Mouse (Mus musculus) gastrocnemius, postnatal 4 days (tissue): ENCODE measurements around the gene Bcor. TPM values are rescaled to one million over a fixed set of nuclear protein-coding genes. Genes with fewer than 3 reads are reported as not detected.

Source experiments
- DNase-seq, 2 experiments: peaks; one replicate each; pipeline ENCODE4 v3.0.0; 2021 to 2022; ENCODE audit warnings: low spot score in 2 of 2, mixed read lengths in 2 of 2
- total RNA-seq, 2 experiments: library from RNA; stranded (reverse); gene quantifications; 2 replicates each; pipeline ENCODE4 v1.2.3; 2021

Gene Bcor
- total RNA-seq, 2 experiments from 2014 or later, result 38.1 to 38.7 TPM

DNA sequence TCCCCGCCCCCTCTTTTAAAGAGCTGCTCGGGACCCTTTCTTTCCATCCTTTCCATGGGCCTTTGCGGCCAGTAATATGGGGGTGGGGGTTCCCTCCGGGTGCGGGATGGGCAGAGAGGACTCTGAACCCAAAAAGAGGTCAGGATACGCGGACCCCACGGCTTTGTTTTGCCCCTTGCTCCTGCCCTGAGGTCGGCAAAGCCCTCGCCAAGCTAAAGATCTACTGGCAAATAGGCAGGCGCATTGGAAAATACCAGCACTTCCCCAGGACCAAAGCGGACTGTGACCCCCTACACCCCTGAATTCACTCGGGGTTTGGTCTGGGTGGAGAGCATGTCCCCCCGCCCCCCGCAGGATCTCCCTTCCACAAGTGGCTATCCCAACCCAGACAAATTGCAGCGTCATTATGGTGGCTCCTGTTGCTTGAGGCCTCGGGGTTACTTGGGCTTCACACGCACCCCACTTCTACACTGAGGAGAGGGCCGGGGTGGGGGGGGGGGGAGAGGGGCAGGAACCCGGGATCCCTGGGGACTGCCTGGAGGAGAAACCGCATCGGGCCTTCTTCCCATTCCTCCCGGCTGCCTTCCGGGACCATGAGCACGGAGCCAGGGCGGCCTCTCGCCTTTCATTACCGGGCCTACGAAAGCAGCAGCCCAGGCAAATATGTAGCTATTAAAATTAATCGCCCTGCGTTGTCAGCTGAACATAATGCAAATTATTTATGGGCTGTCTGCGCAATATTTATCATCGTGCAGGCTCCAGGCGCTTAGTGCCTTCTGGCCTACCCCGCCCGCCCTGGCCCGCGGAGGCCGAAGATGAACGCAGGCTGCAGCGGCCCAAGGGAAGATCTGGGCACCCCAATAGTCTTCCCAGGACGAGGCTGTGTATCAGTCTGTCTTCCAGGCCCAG lies 7.9 kb downstream of the Bcor start:
- DNase-seq, result peak in 1 of 2 experiments; percentile 6

DNA sequence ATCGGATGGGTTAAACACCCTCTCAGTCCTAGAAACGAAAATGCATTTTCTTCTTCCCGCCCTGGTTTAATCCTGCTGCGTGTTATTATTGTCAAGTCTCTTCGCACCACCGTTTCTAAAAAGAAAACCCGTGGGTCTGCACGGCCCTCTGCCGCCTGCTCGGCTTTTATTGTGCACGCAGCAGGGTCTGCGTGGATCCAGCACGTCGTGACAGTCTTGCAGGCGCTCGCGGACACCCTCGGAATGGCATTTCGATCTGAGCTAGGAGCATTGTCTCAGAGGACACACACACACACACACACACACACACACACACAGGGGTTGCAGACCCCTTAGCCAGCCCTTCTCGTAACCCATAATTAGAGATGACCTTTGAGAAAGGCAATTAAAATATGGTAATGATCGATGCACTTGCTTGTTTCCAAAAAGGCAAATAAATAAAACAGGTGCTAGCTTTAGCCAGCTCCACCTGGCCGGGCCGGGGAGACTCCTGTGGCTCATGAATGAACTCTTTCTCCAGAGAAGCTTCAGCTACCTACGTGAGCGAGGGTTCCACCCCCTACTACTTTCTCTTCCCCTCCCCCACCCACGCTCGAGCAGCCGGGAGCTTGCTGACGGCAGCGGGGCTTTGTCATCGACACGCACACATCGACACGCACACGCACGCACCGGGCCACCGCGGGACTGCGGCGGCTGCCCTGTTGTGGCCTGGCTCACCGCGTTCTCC lies 8.7 kb downstream of the Bcor start:
- DNase-seq, result peak in 1 of 2 experiments; percentile 7

DNA sequence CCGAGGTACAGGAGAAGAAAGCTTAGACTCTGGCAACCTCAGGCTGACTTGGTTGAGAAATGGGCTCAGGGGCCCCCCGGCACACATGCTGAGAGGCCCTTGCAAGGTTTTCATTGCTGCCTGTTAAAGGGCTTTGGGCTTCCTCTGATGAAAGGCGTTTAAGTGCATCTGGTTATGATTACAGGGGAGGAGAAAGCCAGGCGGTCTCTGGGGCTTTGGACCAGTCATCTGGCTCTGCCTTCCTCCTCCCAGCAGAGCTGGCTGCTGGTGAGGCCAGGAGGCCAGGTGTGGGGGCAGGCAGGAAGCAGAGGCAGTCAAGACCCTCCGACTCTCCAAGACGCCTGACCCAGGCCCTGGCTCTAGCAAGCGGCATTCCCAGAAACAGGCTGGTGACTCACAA lies 9.7 kb downstream of the Bcor start:
- DNase-seq, result no peak

DNA sequence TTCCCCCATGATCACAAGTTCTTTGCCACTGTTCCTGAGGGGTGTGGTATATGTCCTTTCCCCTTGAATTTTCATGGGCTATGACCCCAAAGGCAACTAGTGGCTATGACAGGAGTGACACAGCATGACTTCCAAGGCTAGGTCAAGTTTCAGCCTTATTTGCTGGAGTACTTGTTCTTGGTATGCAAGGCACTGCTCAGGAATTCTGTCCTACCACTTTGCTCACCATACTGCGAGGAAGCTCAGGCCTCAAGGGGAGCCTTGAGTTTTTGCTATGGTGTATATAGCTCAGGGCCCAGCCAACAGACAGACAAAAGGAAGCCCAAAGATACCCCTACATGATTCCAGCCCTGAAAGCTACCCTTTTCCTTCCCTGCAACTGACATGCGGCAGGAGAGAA lies 13.9 kb downstream of the Bcor start:
- DNase-seq, result no peak

DNA sequence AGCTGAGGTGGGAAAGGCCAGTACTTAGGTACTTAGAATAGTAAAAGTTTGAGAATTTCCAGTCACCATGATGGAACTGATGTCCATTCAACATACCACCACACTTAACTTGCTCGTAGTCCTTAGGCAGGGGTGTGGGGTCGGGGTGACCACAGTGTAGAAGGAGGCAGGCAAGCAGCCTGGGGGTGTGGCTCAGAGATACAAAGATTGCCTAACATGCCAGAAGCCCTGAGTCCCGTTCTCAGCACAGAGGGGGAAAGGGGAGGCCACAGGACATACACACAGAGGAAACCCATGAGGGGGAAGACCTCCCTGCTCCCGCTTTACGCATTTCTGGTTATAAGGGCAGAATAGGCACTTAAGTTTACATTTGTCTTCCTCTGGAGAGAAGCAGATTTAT lies 17.3 kb downstream of the Bcor start:
- no peak for DNase-seq

DNA sequence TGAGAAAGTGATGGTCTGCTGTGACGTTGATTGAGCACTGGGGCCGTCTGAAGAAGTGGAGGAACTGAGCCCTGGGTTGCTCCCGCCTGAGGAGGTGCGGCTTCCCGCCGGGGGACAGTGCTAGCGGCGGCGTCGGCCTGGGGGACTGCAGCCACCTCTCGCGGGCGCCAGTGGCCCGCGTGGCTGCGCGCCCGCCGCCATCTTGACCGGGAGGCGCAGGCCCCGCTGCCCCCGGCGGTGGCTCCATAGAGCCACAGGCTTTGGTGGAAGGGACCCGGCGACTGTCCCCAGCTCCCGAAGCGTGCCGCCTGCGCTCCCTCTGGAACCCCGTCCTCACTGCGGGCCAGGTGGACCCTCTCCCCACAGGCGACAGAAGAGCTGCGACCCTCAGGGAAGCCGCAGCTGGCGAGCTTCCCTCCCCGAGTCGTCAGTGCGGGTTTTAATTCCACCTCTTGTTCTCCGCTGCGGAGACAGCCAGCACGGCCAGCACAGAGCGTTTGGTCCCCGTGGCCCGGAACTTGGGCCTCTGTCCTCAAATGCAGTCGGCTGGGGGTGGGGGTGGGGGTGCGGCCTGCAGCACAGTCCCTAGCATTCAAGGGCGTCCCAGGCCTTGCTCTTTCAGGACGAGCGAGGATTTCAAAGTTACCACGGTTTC lies 19.9 kb downstream of the Bcor start:
- DNase-seq, result no peak

DNA sequence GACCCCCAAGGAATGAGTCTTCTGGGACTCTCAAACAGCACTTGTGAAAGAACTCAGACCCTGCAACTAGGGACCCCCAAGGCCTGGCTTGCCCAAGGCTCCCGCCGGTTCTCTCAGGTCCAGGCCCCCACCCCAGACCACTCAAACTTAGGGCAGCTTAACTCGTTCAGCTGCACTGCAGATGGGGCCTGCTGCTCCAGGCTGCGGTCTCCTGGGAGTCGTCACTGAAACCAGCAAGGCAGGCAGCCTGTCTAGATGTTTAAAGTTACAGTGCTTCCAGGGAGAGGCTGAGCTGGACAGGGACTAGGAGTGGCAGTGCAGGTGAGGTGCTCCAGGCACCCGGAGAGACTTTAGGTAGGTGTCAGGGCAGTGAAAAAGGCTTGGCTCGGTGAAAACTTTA lies 21.9 kb downstream of the Bcor start:
- peak in 1 of 2 experiments; percentile 14 for DNase-seq

DNA sequence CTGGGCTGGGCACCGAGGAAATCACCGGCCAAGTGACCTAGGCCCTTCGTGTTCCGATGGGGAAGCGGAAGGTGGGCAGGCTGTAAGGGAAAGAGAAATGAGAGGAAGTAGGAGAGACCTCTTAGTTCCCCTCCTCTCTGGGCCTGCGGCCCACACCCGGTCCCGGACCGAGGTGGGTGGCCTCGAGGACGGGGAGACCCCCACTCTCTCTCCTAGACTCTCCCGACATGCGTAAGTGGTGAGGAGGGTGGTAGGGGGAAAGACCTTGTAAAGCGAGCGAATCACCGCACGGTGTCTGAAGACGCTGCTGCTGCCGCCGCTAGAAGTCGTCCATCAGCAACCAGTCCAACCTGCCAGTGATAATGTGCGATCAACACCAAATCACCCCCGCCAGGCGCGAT lies 23.0 kb downstream of the Bcor start:
- DNase-seq, result no peak

DNA sequence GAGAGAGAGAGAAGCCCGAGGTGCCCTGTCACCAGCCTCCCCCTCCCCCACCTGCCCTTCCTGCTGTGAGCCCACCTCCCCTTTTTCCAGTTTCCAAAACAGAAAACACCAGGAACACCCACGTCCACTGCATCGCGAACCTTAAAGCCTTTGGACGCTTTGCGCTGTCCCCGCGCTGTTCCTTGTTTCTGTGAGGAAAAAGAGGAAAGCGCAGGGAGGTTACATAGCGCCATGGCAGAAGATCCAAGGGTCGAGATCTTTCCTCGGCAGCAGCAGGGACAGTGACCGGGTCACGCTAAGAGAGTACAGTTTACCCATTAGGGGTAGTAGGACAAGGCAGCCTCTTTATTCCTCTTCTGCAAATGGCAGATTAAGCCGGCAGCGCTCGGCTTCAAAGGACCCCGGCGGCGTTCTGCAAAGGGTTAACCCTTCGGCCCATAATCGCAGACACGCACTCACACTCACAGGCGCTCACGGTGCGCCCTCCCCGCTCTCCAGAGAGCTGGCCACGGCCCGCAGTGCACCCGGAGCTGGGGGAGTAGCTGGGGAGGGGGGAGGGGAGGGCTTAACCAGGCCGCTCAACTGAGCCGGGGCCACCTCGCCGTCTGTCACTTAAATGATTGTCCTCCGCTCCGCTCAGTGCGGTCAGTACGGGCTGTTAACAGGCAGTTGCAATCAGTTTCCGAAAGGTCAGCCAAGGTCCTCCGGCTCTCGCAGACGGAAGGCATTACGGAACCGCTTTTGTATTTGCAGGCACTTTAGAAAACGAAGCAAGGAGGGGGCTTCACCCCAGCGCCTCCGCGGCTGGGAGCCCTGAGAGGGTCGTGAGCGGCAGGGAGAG lies 23.7 kb downstream of the Bcor start:
- peak in 1 of 2 experiments; percentile 48 for DNase-seq

DNA sequence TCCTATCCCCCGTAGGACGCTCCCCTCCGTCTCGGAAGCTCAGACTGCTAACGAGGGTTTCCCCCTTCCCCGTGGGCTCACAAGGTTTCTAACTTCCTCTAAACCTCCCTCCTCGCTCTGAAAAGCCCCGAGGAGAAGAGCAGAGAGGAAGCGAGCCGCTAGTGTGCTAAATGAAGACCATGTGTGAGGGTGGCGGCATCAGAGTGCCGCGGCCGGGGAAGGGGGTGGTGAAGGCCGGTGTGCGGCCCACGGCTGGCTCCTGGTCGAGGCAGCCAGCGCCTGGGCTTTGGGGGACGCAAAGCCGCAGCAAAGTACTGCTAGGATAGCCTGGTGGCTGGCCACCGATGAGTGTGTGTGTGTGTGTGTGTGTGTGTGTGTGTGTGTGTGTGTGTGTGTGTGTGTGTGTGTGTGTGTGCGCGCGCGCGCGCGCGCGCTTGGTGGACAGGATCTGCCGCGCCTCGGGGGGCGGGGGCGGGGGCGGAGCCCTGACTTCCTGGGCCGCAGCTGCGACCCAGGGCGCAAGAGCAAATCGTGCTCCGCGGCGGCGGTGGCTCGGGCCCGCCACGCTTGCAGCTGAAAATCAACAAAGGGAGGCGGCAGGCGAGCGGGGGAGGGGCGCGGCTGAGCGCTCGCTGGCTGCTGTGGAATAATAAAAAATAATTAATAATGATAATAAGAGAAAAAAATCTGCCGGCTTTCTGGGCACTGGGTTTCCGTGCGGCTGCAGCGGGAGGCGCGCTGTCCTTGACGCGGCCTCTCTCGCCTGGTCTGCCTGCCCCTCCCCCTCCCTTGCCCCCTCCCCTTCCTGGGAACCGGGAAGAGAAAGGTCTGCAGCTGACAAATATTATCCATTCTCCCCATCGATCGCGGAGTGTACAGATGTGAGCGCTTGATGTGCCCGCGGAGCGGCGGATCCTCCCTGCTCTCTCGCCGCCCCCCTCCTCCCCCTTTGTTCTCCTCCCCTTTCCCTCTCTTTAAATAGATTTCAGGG lies 24.7 kb downstream of the Bcor start:
- DNase-seq, result peak; percentile 57 to 76

DNA sequence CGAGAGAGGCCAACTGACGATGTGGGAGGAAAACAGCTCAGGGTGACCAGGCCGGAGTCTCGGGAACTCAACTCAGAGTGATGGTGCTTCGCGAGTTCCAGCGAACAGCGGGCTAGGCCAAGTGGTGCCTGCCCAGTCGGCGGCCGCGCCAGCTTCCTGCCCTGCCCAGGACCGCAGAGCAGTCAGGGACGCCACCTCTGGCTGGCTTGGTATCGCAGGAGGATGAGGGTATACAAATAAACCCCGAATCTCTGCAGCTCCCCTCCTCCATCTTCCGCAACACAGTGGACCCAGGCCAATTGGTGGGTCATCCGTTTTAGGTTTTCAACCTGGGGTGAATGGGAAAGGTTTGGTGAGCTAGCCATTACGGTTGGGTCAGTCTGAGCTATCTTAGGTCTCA lies 25.6 kb downstream of the Bcor start:
- peak in 1 of 2 experiments; percentile 73 for DNase-seq

DNA sequence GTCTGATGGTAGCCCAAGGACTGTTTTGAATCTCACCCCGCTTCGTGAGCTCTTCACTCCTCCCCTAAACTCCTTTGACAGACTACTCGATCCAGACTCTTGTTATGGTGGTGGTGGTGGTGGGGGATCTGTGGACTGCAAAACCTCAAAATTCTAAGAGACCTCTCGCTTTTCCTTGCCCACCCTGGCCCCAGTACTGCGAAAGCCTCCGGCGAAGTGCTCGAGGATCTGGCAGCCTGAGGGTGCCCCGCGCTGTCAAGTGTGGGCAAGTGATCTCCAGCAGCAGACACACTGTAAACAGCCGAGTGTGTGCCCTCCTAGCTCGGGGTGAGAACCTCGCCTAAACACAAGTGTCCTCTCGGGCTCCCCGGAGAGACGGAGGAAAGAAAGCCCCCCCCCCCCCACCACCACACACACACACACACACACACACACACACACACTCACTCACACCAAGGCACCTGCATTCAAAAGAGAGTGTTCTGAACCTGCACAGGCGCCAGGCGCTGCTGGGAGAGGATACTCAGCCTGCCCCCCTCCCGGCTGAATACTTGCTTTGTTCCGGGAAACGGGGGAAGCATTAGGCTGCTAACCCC lies 26.2 kb downstream of the Bcor start:
- no peak for DNase-seq

DNA sequence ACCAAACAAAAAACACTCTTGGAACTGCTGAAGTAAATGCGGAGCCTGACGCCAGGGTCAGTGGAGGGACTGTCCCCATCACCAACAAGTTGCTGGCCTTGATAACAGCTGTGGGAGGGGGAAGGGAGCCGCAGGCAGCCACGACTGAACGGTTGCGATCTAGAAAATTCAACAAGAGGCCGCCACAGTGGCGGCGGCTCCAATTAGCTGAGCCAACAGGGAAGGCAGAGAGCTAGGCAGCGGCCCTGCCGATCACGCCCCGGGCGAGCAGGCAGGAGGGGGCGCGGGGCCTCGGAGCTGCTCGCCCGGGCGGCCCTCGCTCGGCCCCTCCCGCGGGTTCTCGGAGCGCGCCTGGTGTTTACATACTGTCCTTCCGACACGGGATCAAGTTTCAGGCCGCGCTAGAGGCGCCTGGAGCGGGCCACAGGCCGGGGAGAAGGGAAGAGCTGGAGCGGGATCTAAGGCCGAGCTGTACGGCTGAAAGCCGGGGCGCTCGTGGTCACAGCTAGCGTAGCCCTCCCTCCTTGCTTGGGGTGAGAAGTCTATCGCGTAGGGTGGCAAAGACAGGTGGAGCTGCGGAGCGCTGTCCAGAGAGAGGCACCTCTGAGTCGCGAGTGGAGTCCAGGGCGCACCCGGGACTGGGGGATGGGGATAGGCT lies 26.8 kb downstream of the Bcor start:
- DNase-seq, result peak; percentile 49 to 73

DNA sequence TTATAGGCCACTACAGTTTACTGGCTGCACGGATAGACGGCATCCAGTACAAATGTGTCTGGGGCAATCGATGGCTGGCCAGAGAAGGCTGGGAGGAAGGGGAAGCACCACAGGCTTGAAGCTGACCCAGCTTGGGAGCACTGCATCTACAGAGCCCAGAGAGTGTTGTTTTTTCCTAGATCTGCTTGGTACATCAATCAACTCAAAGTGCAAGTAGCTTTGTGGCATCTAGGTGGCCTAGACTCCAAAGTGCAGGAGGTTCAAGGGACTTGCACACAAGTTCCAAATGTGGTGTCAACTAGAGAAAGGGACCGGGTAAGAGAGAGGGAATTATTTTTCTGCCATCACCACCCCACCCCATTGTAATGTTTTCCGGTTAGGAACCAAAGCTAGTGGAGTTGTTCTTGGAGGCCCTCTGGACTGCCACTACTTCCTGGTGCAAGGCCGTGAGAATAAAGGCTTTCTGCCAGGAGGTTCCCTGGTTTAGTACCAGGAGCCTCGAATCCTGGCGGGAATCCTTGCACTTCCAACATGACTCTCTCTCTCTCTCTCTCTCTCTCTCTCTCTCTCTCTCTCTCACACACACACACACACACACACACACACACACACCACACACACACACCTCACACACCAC lies 27.5 kb downstream of the Bcor start:
- no peak for DNase-seq

DNA sequence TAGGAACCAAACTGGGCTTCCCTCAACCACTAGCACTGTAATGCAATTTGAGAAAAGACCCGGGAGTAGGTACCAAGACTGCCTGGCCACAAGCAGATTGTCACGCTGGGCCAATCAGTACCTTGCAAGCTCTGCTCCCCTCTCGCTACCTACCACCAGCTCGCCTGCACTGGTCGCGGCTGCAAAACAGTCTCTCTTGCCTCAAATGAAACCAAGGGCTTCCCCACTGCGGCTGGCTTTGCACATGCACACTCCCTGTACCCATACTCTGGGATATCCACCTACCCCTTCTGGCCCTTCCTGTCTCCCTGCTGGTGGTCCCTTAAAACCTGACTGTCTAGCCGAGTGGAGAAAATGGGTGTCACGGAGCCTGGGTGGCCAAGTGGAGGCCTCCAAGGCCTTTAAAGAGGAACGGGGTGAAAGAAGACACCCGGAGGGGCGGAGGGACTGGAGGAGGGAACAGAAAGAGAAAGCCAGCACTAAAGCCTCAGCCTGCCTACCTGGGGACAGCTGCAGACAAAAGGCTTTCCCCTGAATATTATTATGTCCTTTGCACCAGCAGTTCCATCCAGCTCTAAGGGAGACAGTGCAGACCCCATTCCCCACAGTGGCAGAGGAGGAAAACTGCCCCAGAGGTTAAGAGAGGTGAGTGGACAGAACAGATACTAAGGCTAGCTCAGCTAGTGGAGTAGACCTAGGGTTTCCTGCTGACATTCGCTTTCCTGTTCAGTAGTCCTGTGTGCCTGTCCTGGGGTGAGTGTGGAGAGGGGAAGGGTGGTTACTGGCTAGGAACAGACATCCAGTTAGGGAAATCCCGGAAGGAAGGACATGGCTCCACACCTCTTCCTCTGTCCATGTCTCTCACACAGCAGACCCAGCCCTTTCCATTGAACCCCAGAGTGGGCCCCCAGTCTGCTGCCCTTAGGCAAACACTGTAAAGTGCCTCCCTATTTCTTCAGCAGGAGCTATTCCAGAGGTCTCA lies 30.0 kb downstream of the Bcor start:
- DNase-seq, result no peak

DNA sequence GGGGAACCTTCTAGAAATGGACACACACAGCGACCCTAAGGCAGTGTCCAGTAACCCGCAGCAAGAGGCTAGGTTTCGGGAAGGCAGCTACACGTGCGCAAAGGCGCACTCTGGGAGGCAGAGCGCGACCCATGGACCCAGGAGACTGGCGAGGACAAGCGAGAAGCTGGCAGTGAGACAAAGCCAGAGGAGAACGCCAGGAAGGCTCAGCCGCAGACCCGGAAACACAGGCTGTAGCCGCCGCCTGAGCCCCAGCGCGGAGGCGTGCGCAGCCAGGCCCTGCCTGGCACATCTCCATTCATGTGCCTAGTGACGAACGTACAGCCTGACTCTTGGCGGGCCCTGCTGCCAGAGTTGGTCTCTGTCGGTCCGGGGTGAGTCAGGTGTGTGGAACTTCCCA lies 30.9 kb downstream of the Bcor start:
- peak; percentile 23 to 55 for DNase-seq
